Mouse (Mus musculus) CD4-positive naive resting alpha-beta T cell, adult 57 days (primary cell): ENCODE results near the gene Cdkal1. TPM values are rescaled to one million over a fixed set of nuclear protein-coding genes. Genes with fewer than 3 reads are reported as not detected.

Source experiments
- total RNA-seq: library from RNA; stranded (reverse); gene quantifications from one replicate; pipeline ENCODE4 v1.2.4, GENCODE M21; 2023

The Cdkal1 gene
- 61.8 TPM for total RNA-seq

GRCm38 (mm10) chr13:29855281-29856031 lies at the start of gene Cdkal1:
Gene Cdkal1 (minus strand): TSS chr13:29855674.

Other genes with a start within 250 kb of the Cdkal1 start
- gene E2f3, start 130.4 kb upstream of the Cdkal1 start, total RNA-seq = 1.5 TPM